Mouse (Mus musculus): ENCODE measurements around the gene Fyco1.
"Not testable (repeated sequence)": the region's sequence is repeated elsewhere in the genome, so short reads cannot be mapped to it uniquely, and the experiment has no call there.

Gene Fyco1

GRCm38 (mm10) chr9:123815444-123815843, 36.3 kb downstream of the Fyco1 start:
- DNase-seq (ENCODE audit: low read depth, low spot score) = no peak

- DNase-seq (ENCODE audit: low read depth, low spot score) = no peak
These were observed 36.9 kb downstream of the Fyco1 start for GRCm38 (mm10) chr9:123814821-123815220.

GRCm38 (mm10) chr9:123814326-123814725, 37.4 kb downstream of the Fyco1 start:
- no peak for DNase-seq (ENCODE audit: low read depth, low spot score)

GRCm38 (mm10) chr9:123811831-123812230, 39.9 kb downstream of the Fyco1 start:
- DNase-seq (ENCODE audit: low read depth, low spot score) = no peak

- DNase-seq (ENCODE audit: low read depth, low spot score) = no peak
These were observed 43.1 kb downstream of the Fyco1 start for GRCm38 (mm10) chr9:123808583-123808982.

- no peak for DNase-seq (ENCODE audit: low read depth, low spot score)
These were observed 45.4 kb downstream of the Fyco1 start, which contains the start of gene Cxcr6 for GRCm38 (mm10) chr9:123806267-123806666. Cxcr6 (plus strand) TSS chr9:123806475.

- DNase-seq (ENCODE audit: low read depth, low spot score) = no peak
These were observed 46.5 kb downstream of the Fyco1 start for GRCm38 (mm10) chr9:123805241-123805640.

- no peak for DNase-seq (ENCODE audit: low read depth, low spot score)
These were observed 48.8 kb downstream of the Fyco1 start for GRCm38 (mm10) chr9:123802896-123803295.

- DNase-seq (ENCODE audit: low read depth, low spot score) = no peak
These were observed 49.3 kb downstream of the Fyco1 start for GRCm38 (mm10) chr9:123802421-123802820.

- no peak for DNase-seq (ENCODE audit: low read depth, low spot score)
These were observed 50.2 kb downstream of the Fyco1 start for GRCm38 (mm10) chr9:123801527-123801926.

- peak; percentile 8 for DNase-seq (ENCODE audit: low read depth, low spot score)
These were observed 55.5 kb downstream of the Fyco1 start for GRCm38 (mm10) chr9:123796174-123796573.

GRCm38 (mm10) chr9:123788855-123789529, 62.7 kb downstream of the Fyco1 start:
- no peak for DNase-seq (ENCODE audit: low read depth, low spot score)

- DNase-seq (ENCODE audit: low read depth, low spot score) = not testable (repeated sequence)
These were observed 78.4 kb downstream of the Fyco1 start for GRCm38 (mm10) chr9:123773299-123773698.

- DNase-seq (ENCODE audit: low read depth, low spot score) = no peak
These were observed 82.2 kb downstream of the Fyco1 start for GRCm38 (mm10) chr9:123769532-123769931.

- DNase-seq (ENCODE audit: low read depth, low spot score) = no peak
These were observed 83.3 kb downstream of the Fyco1 start for GRCm38 (mm10) chr9:123768443-123768842.

GRCm38 (mm10) chr9:123766996-123767395, 84.7 kb downstream of the Fyco1 start:
- DNase-seq (ENCODE audit: low read depth, low spot score) = no peak

- DNase-seq (ENCODE audit: low read depth, low spot score) = no peak
These were observed 87.9 kb downstream of the Fyco1 start for GRCm38 (mm10) chr9:123763771-123764170.

- DNase-seq (ENCODE audit: low read depth, low spot score) = no peak
These were observed 88.8 kb downstream of the Fyco1 start for GRCm38 (mm10) chr9:123762886-123763285.

- no peak for DNase-seq (ENCODE audit: low read depth, low spot score)
These were observed 90.9 kb downstream of the Fyco1 start for GRCm38 (mm10) chr9:123760806-123761205.

GRCm38 (mm10) chr9:123758645-123759044, 93.1 kb downstream of the Fyco1 start:
- DNase-seq (ENCODE audit: low read depth, low spot score) = no peak

- no peak for DNase-seq (ENCODE audit: low read depth, low spot score)
These were observed 93.5 kb downstream of the Fyco1 start for GRCm38 (mm10) chr9:123758156-123758555.

- DNase-seq (ENCODE audit: low read depth, low spot score) = no peak
These were observed 94.4 kb downstream of the Fyco1 start for GRCm38 (mm10) chr9:123757326-123757725.

GRCm38 (mm10) chr9:123756752-123757151, 94.9 kb downstream of the Fyco1 start:
- no peak for DNase-seq (ENCODE audit: low read depth, low spot score)

- DNase-seq (ENCODE audit: low read depth, low spot score) = no peak
These were observed 97.4 kb downstream of the Fyco1 start for GRCm38 (mm10) chr9:123754333-123754732.

Measured in embryo, embryonic 11.5 days (tissue).